Mouse (Mus musculus) lung, adult 18-20 months (tissue): Measurements from ENCODE around the gene Bcl9l.
"Not testable (repeated sequence)": the region's sequence is repeated elsewhere in the genome, so short reads cannot be mapped to it uniquely, and the experiment has no call there.

ENCODE experiments used
- DNase-seq, 2 experiments: peaks; one replicate each; pipeline ENCODE4 v3.0.0; 2022; ENCODE audit warnings: mixed read lengths in 2 of 2

Gene Bcl9l

GRCm38 (mm10) chr9:44482552-44482951 lies at the start of gene Bcl9l:
Bcl9l (plus strand) TSS chr9:44482825.
- peak; percentile 94 to 97 for DNase-seq

- DNase-seq: peak; percentile 17 to 34
Measured at GRCm38 (mm10) chr9:44435747-44436146, 46.9 kb upstream of the Bcl9l start.

- no peak for DNase-seq
Measured at GRCm38 (mm10) chr9:44440961-44441360, 41.7 kb upstream of the Bcl9l start, which contains the start of gene Foxr1. Foxr1 (minus strand) TSS chr9:44441136.

- DNase-seq: not testable (repeated sequence)
Measured at GRCm38 (mm10) chr9:44444402-44445025, 38.1 kb upstream of the Bcl9l start.

GRCm38 (mm10) chr9:44450387-44450786 lies 32.2 kb upstream of the Bcl9l start:
- DNase-seq: peak in 1 of 2 experiments; percentile 15

GRCm38 (mm10) chr9:44454132-44454890 lies 28.3 kb upstream of the Bcl9l start:
- DNase-seq: peak; percentile 79 to 85

- no peak for DNase-seq
Measured at GRCm38 (mm10) chr9:44454891-44455220, 27.8 kb upstream of the Bcl9l start, which contains the start of gene Upk2. Upk2 (minus strand) TSS chr9:44454976.

- no peak for DNase-seq
Measured at GRCm38 (mm10) chr9:44457035-44457742, 25.4 kb upstream of the Bcl9l start.

- peak; percentile 49 to 67 for DNase-seq
Measured at GRCm38 (mm10) chr9:44461950-44462349, 20.7 kb upstream of the Bcl9l start.

- no peak for DNase-seq
Measured at GRCm38 (mm10) chr9:44468224-44468623, 14.4 kb upstream of the Bcl9l start.

GRCm38 (mm10) chr9:44468800-44469199 lies 13.8 kb upstream of the Bcl9l start:
- DNase-seq: no peak

- no peak for DNase-seq
Measured at GRCm38 (mm10) chr9:44473184-44473583, 9.4 kb upstream of the Bcl9l start.

- no peak for DNase-seq
Measured at GRCm38 (mm10) chr9:44474327-44474726, 8.3 kb upstream of the Bcl9l start.

GRCm38 (mm10) chr9:44475936-44476335 lies 6.7 kb upstream of the Bcl9l start:
- no peak for DNase-seq

GRCm38 (mm10) chr9:44477339-44478228 lies 5.0 kb upstream of the Bcl9l start:
- peak; percentile 81 to 89 for DNase-seq

GRCm38 (mm10) chr9:44478229-44478921 lies 4.2 kb upstream of the Bcl9l start:
- DNase-seq: peak; percentile 79 to 84

GRCm38 (mm10) chr9:44478959-44479605 lies 3.5 kb upstream of the Bcl9l start:
- DNase-seq: peak; percentile 86 to 89

- DNase-seq: peak; percentile 90 to 93
Measured at GRCm38 (mm10) chr9:44479628-44480428, 2.8 kb upstream of the Bcl9l start.

GRCm38 (mm10) chr9:44482112-44482511 lies 513 bp upstream of the Bcl9l start:
- DNase-seq: no peak

- DNase-seq: peak; percentile 45 to 52
Measured at GRCm38 (mm10) chr9:44483041-44483509, 450 bp downstream of the Bcl9l start.
